Mouse (Mus musculus) thymus, postnatal 25 days (tissue): Measurements from ENCODE around the gene Olfr1392.
A peak's percentile ranks its signal among the peaks of the same experiment; 100 is the strongest.
"Not testable (repeated sequence)": the region's sequence is repeated elsewhere in the genome, so short reads cannot be mapped to it uniquely, and the experiment has no call there.

Experiments
- DNase-seq: peaks from one replicate; pipeline ENCODE4 v3.0.0; 2022

Gene Olfr1392

DNA sequence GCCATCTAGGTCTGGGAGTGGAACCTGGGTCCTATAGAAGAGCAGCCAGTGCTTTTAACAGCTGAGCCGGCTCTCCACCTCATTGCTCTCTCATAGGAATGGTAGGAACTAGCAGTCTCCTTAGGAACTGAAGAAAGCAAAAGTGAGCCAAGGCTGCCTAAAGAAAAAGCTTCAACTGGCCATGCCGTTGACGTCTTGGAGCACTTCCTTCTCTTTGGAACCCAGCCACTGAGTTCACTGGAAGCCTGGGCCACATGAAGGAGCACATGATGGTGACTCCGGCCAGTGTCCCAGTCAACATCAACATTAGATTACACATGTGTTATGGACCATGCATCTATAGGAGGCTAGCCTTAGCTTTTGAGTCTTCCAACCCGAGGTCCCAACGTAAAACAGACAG is 32.0 kb upstream of the Olfr1392 start:
- DNase-seq = no peak

DNA sequence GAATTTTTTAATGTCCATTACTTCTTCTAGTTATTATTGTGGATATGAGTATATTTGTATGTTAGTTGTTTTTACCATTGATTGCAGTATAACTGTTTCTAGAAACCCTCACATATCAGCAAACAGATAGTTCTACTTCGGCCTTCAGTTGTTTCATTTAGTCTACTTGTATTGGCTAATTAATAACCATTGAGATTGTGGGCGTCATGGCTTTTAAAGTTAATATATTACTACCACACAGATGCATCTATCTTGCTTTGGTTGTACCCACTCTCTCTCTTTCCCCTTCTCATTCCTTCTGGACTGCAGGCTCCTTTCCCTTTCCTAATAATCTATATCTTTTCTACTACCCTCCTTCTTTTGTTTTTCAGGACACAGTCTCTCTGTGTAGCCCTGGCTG is 25.8 kb upstream of the Olfr1392 start:
- DNase-seq = no peak

DNA sequence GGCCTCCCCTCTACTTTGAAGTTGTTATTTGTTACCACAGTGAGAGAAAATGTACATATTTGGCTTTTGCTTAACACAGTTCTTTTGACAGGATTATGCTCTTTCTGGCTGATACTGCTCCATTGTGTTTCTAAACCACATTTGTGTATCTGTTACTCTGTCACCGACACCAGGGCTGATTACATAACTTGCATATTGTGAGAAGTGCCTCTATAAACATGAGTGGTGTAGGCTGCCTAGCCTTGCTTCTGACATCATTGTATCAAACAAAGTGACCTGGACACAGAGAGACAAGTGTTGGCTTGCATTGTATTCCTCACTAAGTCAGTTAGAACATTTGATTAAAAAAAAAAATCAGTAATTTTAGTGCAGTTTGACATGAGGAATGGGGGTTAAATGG is 25.3 kb upstream of the Olfr1392 start:
- no peak for DNase-seq

DNA sequence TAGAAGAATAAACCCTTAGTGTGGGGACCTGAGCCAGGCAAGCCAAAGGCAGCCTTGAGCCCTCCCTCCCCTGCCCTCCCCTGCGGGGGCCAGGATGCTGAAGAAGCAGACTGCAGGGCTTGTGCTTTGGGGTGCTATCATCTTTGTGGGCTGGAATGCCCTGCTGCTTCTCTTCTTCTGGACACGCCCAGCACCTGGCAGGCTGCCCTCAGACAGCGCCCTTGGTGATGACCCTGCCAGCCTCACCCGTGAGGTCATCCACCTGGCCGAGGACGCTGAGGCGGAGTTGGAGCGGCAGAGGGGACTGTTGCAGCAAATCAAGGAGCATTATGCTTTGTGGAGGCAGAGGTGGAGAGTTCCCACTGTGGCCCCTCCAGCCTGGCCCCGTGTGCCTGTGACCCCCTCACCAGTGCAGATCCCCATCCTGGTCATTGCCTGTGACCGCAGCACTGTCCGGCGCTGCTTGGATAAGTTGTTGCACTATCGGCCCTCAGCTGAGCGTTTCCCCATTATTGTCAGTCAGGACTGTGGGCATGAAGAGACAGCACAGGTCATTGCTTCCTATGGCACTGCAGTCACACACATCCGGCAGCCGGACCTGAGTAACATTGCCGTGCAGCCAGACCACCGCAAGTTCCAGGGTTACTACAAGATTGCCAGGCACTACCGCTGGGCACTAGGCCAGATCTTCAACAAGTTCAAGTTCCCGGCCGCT is 24.3 kb upstream of the Olfr1392 start:
- DNase-seq = no peak

DNA sequence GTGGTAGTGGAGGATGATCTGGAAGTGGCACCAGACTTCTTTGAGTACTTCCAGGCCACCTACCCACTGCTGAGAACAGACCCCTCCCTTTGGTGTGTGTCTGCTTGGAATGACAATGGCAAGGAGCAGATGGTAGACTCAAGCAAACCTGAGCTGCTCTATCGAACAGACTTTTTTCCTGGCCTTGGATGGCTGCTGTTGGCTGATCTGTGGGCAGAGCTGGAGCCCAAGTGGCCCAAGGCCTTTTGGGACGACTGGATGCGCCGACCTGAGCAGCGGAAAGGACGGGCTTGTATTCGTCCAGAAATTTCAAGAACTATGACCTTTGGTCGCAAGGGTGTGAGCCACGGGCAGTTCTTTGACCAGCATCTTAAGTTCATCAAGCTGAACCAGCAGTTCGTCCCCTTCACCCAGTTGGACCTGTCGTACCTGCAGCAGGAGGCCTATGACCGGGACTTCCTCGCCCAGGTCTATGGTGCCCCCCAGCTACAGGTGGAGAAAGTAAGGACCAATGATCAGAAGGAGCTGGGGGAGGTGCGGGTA is 23.7 kb upstream of the Olfr1392 start:
- no peak for DNase-seq

DNA sequence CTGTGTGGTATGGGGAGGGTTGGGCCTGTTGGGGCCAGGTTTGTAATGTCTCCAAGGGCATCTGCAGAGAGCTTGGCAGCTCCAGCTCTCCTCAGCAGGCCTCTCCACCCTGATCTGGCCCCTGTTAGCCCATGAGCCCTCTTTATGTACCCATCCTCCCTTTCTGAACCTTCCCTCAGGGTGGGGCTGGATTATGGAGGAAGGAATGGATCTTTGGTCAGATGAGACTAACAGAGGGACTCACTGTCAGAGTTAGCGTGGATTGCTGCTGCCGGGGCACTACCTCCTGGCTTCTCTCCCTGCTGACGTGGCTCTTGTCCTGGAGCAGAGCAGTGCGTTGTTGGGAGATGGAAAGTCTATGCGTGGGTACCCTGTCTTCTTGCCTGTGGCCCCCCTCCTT is 22.8 kb upstream of the Olfr1392 start:
- DNase-seq = no peak

DNA sequence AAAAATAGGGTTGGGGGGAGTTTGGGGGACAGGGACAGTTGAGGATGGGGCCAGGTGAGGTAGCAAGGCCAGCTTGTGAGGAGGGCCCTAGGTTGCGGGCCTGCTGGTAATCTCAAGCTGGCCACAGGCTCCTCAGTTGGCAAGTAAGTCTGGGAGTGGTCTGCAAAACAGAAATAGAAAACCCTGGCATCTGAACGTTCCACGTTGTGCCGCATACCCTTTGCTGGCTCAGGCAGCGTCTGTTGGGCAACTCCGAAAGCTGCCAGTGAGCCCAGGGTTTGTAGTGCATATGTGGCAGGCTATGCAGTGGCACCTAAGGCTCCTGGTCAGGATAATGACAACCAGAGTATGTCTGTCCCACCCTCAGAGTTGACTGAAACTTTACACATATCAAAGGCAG is 21.9 kb upstream of the Olfr1392 start:
- no peak for DNase-seq

DNA sequence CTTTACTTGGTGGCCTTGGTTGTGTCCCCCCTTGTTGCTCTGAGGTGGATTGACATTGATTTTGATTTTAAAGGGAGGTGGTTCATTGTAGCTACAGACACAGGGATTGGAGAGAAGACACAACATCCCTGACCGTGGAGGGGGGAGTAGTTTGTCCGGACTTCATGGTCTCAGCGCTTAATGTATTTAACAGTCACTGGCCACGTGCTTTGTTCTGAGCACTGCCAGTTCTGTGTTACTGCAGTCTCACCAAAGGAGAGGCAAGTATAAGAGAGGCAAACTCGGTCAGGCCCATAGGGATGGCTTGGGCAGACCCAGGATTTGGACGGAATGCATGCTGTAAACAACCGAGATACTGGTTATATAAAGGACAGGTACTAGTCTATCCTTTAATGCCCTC is 21.0 kb upstream of the Olfr1392 start:
- DNase-seq = no peak

DNA sequence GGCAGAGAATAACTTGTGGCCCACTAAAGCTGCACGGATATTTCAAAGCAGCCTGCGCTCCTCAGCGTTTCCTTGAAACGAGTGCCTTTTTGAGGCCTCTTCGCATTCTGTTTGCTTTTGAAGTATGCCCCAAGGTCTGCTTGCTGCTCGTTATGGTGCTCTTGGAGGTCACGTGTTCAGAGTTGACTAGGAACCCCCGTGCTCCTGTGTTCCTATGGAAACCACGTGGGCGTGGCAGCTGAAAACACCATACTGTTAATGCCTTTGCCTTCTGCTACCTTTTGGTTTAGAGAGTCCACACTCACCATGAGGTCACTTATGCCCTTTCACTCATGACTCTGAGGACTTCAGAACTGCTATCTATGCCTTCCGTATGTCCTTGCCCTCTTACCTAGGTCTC is 20.5 kb upstream of the Olfr1392 start:
- DNase-seq = no peak

DNA sequence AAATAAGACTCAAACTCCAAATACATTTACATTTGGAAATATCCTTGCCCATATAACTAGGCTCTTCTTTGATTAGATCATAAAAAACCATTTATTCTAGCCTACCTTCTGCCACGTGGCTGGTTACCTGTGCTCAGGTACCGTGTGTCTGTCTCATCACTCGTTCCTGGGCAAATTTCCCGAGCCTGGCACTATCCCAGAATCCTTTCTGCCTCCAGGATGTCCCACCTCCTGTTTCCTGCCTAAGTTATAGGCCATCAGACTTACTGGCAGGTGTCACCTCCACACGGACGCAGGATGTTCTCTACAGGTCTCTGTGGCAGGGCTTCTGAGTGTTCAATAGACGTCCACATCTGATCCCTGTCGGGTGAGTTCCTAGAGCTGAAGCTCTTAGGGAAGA is 20.0 kb upstream of the Olfr1392 start:
- no peak for DNase-seq

DNA sequence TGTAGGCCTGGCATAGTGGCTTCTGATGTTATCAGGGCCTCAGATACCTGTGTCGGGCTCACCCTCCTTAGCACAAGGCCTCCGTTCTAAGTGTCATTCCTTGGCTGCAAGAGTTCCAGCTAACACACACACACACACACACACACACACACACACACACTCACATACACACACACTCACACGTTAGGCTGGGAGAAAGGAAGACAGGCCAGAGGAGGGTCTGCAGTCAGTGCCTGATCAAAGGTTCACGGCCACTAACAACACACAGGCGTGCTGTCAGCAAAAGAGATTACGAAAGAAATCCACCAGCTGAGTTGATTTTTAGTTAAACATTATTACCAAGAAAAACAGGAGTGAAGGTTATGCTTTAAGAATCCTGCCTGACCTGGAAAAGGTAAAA is 18.4 kb upstream of the Olfr1392 start:
- no peak for DNase-seq

DNA sequence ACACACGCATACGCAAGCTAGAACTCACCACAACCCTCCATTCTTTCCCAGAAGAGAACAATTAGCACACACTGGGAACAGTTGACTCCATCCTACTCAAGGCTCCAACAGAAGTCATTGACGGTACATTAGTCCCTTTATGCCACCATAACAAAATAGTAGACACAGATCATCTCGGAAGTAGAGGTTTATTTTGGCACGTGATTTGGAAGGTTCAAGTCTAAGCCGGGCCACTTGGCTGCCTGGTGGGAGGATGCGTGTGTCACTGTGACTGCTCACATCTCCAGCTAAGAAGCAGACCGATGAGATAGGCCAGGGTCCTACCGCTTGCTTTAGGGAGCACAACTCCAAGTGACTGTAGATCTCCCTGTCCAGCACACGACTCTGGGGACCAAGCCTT is 17.8 kb upstream of the Olfr1392 start:
- DNase-seq = no peak

DNA sequence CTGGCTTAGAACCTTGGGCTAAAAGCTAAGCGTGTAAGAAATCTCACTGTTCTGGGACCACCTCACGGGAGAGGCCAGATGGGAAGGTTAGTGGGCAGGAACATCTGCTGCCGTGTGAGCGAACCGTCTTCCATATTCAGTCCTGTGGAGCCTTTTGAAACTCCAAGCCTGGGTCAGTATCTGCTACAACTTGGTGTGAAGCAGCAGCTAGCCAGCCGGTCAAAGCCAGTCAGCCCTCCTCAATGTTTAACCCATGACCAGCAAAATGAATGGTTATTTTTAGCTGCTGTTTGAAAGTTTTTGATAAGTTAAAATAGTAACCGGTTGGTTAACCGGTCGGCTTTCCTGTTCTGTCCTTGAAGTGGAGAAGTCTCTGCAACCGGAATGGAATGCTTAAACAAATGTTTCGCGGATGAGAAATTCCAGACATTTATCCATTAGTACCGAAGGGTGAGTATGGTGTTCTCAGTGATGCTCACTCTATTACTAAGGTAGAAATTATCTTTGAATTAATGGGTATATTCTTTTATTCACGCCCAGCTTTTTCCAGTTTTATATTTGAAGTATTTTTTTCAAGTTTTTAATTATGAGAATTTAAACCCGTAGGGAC is 17.0 kb upstream of the Olfr1392 start:
- DNase-seq = no peak

DNA sequence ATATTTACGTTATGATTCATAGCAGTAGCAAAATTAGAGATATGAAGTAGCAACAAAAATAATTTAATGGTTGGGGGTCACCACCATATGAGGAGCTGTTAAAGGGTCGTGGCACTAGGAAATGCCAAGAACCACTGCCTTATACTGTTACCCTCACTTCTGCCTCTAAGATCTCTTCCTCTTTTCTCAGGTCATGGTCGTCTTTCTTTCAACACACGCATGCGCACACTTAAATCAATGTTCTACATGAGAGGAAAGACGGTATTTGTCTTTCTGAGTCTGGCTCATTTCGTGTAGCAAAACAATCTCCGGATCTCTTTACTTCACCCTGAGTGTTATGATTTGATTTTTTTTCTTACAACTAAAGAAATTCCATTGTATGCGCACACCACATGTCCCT is 15.3 kb upstream of the Olfr1392 start:
- no peak for DNase-seq

DNA sequence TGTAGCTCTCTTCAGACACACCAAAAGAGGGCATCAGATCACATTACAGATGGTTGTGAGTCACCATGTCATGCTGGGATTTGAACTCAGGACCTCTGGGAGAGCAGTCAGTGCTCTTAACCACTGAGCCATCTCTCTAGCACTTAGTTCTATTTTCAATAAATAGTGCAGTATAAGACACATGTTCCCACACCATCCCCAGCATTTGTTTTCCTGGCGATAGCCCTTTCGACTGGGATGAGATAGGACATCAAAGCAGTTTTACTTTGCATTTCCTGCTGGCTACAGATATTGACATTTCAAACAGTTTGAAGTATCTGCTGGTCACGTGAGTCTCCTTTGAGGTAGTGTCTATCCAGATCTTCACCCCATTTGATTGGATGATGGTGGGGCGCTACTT is 14.7 kb upstream of the Olfr1392 start:
- DNase-seq = no peak

DNA sequence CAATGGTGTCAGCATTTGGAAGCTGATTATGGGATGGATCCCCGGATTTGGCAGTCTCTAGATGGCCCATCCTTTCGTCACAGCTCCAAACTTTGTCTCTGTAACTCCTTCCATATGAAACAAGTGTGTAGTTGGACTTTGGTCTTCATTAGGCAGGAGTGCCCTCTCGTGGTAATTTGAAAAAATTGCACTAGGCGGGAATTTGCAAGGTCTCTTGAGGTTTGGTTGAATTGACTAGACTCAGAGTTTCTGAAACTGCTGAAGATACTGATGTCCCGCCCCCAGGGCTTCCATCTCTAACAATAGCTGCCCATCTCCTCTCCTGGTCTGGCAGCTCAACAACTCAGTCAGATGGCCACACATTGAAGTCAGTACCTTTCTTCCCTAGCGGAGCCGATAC is 13.7 kb upstream of the Olfr1392 start:
- peak; percentile 59 for DNase-seq

DNA sequence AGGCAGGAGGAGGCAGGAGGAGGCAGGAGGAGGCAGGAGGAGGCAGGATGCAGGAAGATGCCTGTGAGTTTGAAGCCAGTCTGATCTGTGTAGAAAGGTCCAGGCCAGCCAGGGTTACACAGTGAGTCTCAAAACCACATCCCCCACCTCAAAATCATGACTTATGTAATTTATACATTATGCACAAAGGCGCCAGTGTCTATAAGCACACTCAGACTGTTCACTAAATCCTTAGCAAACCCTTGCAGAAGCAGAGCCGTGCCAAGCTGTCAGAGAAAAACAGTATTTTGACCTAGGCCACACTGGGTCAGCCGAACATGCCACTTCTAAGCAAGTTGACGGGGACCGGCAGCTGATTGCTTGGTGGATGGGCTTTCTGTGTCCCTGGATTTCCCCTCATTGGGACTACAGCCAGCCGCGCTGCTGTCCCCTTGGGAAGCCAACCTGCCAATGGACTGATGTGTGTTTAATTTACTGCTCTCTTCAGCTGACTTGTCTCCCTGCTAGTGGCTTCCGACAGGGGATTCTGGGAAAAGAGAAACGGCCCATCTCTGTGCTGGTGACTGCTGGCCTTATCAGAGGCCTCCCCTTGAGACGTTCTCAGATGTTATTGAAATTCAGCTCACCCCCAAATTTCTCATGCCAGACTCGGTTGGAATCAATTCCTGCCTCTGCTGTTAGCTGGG is 11.1 kb upstream of the Olfr1392 start:
- no peak for DNase-seq

DNA sequence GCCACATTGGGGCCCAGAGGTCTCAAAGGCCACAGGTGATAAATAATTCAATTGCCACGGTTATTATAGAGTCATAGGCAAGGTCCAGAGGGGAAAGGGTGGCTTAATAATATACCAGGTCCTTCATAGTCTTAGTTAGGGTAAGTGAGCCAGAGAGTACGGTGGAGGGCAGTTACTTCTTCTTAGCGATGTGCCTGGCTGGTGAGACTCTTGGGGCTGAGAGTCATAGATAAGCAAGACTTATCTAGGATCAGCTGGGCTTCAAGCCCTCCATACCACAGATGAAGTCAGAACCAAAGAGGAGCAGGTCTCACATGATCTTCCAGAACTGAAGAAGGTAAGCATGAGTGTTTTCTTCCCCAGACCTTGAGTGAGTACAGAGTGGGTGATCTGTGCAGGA is 6.9 kb upstream of the Olfr1392 start, which contains the start of gene Olfr1393:
TSS of gene Olfr1393 (plus strand) at position 83 of the 400 bp plus-strand sequence.
- no peak for DNase-seq

DNA sequence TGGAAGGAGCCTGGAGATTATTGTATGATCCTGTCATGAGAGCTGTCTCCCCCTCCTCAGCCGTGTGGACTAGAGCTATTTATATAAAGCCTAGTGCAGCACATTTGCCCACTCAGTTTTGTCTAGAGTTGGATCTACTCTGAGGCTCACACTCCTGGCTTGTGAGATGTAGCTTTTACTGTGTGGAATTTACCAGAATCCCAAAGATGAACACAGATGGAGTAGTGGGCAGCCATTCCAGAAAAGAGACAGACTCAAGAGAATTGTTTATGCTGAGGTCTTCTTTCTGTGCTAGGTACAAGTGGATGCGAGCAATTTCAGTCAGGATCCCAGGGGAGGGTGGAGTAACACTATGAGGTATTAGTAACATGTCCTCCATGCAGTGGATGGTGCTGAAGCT is 2.2 kb downstream of the Olfr1392 start:
- no peak for DNase-seq

DNA sequence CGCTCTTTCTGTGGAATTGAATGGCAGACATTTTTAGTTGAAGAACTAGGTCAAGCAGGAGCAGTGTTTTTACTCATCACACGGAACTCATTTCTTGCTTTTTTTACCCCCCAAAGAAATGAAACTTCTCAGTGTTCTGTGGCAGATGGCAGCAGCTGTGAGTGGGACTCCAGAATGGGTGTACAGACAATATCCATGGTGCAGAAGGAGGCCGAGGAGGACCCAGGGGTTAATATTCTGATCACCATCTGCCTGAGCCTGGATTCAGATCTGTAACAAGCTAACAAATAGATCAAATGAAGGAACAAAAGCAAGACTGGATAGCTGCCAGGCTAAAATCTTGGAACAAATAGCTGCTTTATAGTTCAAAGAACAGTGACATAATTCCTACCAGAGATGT is 7.7 kb downstream of the Olfr1392 start:
- no peak for DNase-seq

DNA sequence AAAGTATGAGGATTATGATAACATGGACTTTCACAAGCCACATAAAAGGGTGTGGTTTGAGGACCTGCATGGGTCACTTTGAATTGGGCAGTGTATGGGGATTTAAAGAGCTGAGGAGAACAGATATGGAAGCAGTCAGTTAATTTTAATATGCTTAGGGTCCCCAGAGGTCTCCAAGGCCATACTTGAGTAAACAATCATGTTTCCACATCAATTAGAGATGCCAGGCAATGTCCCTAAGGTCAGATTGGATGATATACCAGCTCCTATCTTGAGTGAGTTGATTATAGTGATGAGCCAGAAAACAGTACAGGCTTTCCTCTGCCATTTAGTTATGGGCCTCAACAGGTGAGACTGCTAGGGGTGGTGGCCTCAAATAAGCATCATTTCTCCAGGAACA is 19.4 kb downstream of the Olfr1392 start, which contains the start of gene Olfr10:
TSS of gene Olfr10 (plus strand) at position 301 of the 400 bp plus-strand sequence.
- no peak for DNase-seq

DNA sequence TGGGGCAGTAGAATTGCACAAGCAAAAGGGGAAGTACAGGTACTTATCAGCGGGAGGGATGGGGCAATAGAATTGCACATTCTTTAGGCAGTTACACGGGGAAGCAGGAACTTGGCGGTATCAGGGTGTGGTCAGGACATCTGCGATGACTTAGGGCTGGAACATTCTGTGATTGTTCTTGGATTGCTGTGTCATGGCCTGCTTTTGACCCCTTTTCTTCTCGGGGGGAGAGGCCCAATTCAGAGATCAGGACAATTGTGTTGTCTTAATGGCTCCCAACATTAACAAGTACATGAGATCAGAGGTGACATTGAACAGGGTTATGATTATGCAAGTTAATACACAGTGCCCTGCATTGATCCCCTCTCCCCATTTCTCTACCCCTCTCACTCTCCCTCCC is 23.5 kb downstream of the Olfr1392 start:
- not testable (repeated sequence) for DNase-seq

DNA sequence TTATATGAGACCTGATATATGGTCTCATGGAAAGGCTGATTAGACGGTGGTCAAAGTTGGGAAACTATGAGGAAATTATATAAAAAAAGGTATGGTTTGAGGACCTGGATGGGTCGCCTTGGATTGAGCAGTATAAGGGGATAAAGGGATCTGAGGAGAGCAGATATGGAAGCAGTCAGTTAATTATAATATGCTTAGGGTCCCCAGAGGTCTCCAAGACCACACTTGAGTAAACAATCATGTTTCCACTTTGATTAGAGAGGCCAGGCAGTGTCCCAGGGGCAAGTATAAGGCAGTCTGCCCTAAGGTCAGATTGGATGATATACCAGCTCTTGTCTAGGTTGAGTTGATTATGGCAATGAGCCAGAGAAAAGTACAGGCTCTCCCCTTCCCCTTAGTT is 37.4 kb downstream of the Olfr1392 start, which contains the start of gene Olfr1391:
TSS of gene Olfr1391 (plus strand) at position 301 of the 400 bp plus-strand sequence.
- no peak for DNase-seq

DNA sequence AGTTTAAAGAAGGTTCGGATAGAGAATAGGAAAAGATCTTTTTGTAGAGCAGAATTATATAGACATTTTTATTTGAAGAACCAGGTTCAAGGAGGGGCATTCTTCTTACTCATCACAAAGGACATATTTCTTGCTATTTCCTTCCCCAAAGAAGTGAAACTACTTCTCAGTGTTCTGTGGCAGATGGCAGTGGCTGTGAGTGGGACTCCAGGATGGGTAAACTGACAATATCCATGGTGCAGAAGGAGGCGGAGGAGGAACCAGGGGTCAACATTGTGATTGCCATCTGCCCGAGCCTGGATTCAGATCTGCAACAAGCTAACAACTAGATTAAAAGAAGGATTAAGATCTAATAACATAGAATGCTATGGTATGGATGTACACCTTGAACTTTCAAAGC is 41.6 kb downstream of the Olfr1392 start:
- DNase-seq = no peak
